Mouse (Mus musculus) naive thymus-derived CD4-positive, alpha-beta T cell, adult 2 months (primary cell): Measurements from ENCODE around the gene Plekhm2.

Experiments
- DNase-seq: peaks from one replicate; pipeline ENCODE4 v3.0.0-alpha.2; 2011; ENCODE audit warnings: low read depth

The Plekhm2 gene

GRCm38 (mm10) chr4:141603921-141604320, 60.8 kb downstream of the Plekhm2 start:
- DNase-seq, result no peak

DNA sequence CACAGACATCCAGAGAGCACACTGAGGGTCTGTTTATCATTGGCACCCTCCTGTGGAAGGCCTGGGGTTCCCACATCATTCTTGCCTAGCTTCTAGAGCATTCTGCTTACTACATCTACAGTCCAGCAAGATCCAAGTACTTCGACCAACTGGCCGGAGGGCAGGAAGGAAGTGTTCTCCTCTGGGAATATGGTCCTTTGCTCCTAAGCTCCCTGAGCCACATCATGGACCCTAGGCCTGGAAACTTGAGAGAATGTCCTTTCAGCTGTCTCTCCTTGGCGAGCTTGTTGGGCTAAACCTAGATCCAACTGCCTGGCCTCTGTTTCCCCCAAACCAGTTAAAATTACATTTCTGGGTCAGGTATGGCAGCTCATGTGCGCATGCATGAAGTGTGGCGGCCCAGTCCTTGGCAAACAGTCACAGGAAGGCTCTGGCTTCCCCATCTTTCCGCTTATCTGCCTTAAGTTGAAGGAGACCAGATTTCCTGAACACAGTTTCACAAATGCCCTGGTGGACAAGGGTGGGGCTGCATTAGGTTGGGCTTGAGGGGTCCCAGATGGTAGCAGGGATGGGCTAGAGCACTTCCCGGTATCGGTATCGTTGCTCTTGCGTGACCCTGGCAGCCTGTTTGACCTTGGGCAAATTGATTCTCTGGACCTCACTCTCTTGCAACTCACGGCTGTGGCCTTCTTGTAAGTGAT, 62.0 kb downstream of the Plekhm2 start:
- no peak for DNase-seq

DNA sequence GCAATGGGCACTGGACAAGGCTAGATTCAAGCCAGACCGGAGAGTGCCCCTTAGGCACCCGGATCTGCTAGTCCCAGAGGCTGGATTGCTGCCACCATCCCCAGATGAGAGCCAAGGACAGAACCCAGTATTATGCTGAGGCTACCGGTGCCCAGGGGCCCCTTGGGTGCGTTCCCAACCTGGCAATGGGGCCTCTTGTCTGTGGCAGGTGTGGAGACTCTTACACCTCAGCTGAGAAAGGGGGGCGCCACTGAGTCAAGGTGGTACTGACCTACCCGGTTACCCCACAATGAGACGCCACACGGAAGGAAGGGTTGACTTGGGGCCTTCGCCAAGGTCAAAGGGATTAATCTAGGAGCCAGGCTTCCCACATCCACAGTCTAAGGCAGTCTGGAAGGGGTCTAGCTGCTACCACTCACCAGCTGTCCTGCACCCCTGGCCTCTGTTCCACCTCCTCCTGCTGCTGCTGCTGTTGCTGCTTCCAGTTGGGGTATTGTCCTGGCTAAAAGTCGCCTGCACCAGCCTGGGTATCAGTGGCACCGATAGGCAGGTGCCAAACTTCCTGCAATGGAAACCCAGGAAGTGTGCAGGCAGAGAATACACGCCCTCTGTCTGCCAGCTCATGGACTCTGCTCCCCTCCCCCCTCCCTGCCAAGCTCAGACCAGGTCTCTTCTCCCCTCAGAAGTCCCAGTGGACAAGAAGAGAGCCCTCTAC, 63.4 kb downstream of the Plekhm2 start:
- DNase-seq, result no peak

GRCm38 (mm10) chr4:141600364-141600763, 64.3 kb downstream of the Plekhm2 start:
- DNase-seq, result no peak

- DNase-seq, result no peak
Measured at GRCm38 (mm10) chr4:141599251-141600141, 65.2 kb downstream of the Plekhm2 start.

DNA sequence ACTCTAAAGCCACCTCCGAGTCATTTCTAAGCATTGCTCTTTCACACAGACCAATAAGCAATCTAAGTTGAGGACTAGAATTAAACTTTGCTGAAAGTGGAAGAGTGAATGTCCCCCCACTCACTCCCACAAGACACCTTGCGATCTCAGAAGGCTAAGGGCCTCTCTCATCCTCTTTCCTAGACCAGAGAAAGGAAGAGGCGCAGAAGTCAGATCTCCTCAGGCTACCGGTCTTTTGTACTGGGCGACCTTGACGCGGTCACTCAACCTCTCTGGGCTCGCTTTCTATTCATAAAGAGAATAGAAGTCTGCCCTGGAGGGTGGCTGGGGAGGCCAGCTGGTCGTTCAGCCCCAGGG, 65.8 kb downstream of the Plekhm2 start:
- no peak for DNase-seq

DNA sequence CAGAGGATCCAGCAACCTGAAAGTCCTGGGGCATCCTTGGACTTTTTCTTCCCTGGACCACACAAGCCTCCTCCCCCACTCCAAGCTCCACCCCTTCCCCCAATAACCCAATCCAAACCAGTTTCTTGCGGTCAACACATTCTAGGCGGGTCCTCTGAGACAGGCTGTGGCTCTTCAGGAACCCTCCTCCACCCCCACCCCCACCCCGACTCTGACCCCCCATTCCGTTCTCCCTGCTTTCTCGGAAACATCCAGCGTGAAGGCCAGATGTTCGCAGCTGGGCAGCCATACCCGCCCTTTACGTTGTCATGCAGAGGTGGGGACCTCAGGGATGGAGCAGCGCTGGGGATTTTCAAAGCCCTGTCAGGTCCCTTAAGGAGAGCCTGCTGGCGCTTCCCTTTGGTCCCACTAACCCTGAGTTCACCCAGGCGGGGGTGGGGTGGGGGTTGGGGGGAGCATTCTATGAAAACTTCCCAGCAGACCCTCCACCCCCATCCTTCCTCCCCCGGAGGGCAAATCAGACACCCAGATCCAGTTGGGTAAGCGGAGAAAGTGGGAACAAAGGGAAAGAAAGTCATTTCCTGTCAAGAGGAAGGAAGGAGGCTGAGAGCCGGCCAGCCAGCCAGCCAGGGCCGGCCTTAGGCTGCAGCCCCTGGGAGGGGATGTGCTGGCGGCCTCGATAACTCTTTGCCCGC, 66.4 kb downstream of the Plekhm2 start:
- DNase-seq, result no peak

DNA sequence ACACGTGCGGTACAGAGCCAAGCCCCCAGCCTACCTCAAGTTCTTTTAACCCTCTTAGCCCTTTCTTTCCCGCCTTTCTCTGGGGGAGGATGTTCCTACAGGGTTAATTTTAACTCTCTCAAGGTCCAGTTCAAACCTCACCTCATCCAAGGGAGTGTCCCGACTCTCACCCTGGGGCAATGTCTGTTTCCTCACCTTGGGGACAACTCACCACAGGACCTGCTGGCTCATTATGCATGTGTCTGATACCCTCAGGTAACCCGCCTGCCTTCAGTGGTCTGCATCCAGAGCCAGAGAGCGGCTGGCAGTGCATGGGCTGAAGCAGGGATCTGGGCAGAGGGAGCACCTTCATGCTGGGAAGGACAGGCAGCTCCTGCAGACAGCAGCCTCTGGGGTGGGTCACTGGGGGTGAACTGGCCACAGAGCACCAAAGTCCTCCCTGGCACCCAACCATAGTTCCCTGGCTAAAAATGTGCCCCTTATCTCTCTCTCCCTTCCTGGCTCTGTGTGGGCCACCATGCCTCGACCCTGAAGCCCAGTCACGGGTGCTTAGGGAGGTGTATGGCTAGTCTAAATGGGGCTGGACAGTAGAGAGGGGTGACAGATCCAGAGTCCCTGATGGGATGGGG, 67.9 kb downstream of the Plekhm2 start:
- no peak for DNase-seq

- no peak for DNase-seq
Measured at GRCm38 (mm10) chr4:141595605-141596268, 69.0 kb downstream of the Plekhm2 start.

DNA sequence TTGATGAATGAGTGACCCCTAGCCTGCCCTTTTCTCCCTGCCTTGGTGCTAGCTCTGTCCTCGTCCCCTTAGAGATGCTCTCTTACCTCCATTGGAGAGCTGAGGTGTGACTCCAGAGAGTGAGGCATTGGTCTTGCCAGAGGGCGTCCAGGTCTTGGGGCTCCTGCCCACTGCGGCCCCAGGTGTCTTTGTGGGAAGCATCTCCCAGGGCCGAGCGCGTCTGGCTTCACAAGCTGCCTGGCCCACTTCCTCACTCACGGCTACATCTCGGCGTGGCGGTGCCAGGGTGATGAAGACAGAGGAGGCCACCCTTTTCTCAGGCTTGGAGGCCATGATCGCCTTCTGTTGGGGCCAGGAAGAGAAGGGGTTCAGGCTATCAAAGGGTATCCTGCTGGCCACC, 69.6 kb downstream of the Plekhm2 start:
- no peak for DNase-seq

DNA sequence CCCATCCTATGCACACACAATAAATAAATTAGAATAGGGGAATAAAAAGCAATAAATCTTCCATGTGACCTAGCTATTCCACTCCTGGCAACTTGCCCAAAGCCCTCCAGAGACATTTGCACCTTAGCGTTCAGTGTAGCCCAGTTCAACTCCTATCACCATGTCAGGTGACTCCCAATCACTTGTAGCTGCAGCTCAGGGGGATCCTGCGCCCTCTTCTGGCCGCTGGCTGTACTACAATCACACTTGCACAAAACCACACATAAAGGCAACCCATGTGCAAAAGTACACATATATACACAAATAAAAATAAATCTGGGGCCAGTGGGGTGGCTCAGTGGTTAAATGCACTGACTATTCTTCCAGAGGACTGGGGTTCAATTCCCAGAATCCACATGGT, 73.2 kb downstream of the Plekhm2 start:
- DNase-seq, result peak; percentile 47

- no peak for DNase-seq
Measured at GRCm38 (mm10) chr4:141583919-141584318, 80.8 kb downstream of the Plekhm2 start.

GRCm38 (mm10) chr4:141581051-141581450, 83.6 kb downstream of the Plekhm2 start:
- no peak for DNase-seq

DNA sequence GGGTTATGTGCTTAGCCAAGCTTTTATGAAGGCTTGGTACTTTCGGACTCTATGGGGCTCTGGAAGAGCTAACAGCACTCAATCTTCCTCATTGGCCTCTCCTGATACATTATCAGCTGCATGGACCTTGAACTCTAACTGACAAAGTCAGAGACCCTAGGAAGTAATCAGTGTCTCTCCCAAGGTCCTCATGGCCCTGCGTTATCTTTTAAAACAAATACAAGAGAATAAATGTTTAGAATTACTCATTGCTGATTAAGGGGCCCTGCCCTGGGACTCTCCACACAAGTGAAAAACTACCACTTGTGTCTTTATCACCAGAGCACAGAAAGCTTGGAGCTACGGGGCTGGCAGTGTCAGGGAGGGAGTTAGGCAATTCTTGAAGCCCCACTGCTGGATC, 85.9 kb downstream of the Plekhm2 start:
- DNase-seq, result no peak

GRCm38 (mm10) chr4:141576877-141577276, 87.8 kb downstream of the Plekhm2 start:
- no peak for DNase-seq

- DNase-seq, result no peak
Measured at GRCm38 (mm10) chr4:141576404-141576803, 88.3 kb downstream of the Plekhm2 start.
